Mouse (Mus musculus) c-Kit-positive CD71-negative TER-119-negative erythroid progenitor cells, embryonic 14.5 days (primary cell): ENCODE measurements at regions not wholly inside any gene's neighbourhood (a gene's known extent, or its start where the extent isn't known, plus 50 kb on each side); places are given as distances from the start of the nearest gene placed in this dataset.
A peak's percentile ranks its signal among the peaks of the same experiment; 100 is the strongest.
"Not testable (repeated sequence)": the region's sequence is repeated elsewhere in the genome, so short reads cannot be mapped to it uniquely, and the experiment has no call there.

ENCODE experiments used
- DNase-seq: peaks from one replicate; pipeline ENCODE4 v3.0.0-alpha.2; 2013; ENCODE audit warnings: low read depth

- DNase-seq, result no peak
These were observed 52.1 kb upstream of the Map3k1 start for GRCm38 (mm10) chr13:111860931-111861330.

GRCm38 (mm10) chr13:111862316-111862715, 53.5 kb upstream of the Map3k1 start:
- DNase-seq, result no peak

- no peak for DNase-seq
These were observed 57.2 kb upstream of the Map3k1 start for GRCm38 (mm10) chr13:111865956-111866355.

- no peak for DNase-seq
These were observed 58.5 kb upstream of the Map3k1 start for GRCm38 (mm10) chr13:111867261-111867660.

GRCm38 (mm10) chr13:111867763-111868725, 59.3 kb upstream of the Map3k1 start:
- DNase-seq, result peak; percentile 49

- no peak for DNase-seq
These were observed 60.2 kb upstream of the Map3k1 start for GRCm38 (mm10) chr13:111868947-111869346.

- no peak for DNase-seq
These were observed 61.1 kb upstream of the Map3k1 start for GRCm38 (mm10) chr13:111869771-111870437.

- DNase-seq, result no peak
These were observed 61.7 kb upstream of the Map3k1 start for GRCm38 (mm10) chr13:111870505-111870904.

- no peak for DNase-seq
These were observed 63.0 kb upstream of the Map3k1 start for GRCm38 (mm10) chr13:111871672-111872410.

- no peak for DNase-seq
These were observed 65.5 kb upstream of the Map3k1 start for GRCm38 (mm10) chr13:111874330-111874729.

- DNase-seq, result no peak
These were observed 67.6 kb upstream of the Map3k1 start for GRCm38 (mm10) chr13:111876404-111876803.

GRCm38 (mm10) chr13:111876847-111877246, 68.1 kb upstream of the Map3k1 start:
- no peak for DNase-seq

GRCm38 (mm10) chr13:111883768-111884566, 75.2 kb upstream of the Map3k1 start:
- not testable (repeated sequence) for DNase-seq

GRCm38 (mm10) chr13:111890792-111891191, 82.0 kb upstream of the Map3k1 start:
- no peak for DNase-seq

- DNase-seq, result no peak
These were observed 83.3 kb upstream of the Map3k1 start for GRCm38 (mm10) chr13:111892141-111892540.

GRCm38 (mm10) chr13:111893221-111893713, 84.5 kb upstream of the Map3k1 start:
- DNase-seq, result peak; percentile 29

GRCm38 (mm10) chr13:111894804-111895478, 86.1 kb upstream of the Map3k1 start:
- peak; percentile 30 for DNase-seq

GRCm38 (mm10) chr13:111896279-111896678, 87.5 kb upstream of the Map3k1 start:
- DNase-seq, result no peak

- no peak for DNase-seq
These were observed 94.6 kb upstream of the Map3k1 start for GRCm38 (mm10) chr13:111903361-111903760.

GRCm38 (mm10) chr13:111903931-111904330, 95.1 kb upstream of the Map3k1 start:
- no peak for DNase-seq
